Mouse (Mus musculus): ENCODE data around the gene Slc17a8. TPM values are rescaled to one million over a fixed set of nuclear protein-coding genes. Genes with fewer than 3 reads are reported as not detected.

Slc17a8 gene
- polyA plus RNA-seq, 1 experiment from 2014 or later: 0.10 TPM

DNA sequence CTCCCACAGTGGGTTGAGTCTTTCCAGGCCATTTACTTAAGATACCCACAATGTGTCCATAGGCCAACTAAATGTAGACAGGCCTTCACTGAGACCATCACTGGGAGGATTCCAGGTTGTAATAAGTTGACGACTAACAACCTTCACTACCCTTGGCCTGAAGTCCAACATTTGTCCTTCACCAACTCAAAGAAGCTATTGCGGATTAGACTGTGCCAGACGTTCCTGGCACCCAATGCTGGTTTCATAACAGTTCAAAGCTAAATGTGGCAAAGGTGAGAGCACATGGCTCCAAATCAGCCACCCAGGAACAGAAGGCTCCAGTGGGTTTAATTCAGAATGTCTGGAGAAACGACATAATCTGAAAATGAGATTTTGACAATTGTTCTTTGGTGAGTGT is 12.1 kb upstream of the Slc17a8 start:
- Histone ChIP-seq H3K9me3 (no peaks in the 10 kb centered on the region), H3K4me2 (replicated peaks) (no peak overlapping the region), H3K27ac (no peak overlapping the region), H3K27me3 (no peaks in the 10 kb centered on the region), H3K4me3 (no peak overlapping the region), H3K4me1 (no peaks in the 10 kb centered on the region), H3K9ac (no peak overlapping the region), H3K36me3 (no peaks in the 10 kb centered on the region)
- 86% methylated on average over 4 of the region's 4 CpGs for WGBS
- ATAC-seq (ENCODE audit: insufficient number of reproducible peaks, insufficient read depth, low FRiP score, low TSS enrichment): no peak

GRCm38 (mm10) chr10:89631831-89632230 is 10.8 kb upstream of the Slc17a8 start:
- WGBS: 64% methylated on average over 5 of the region's 5 CpGs
- Histone ChIP-seq H3K4me1 (no peaks in the 10 kb centered on the region), H3K27me3 (no peaks in the 10 kb centered on the region), H3K9me3 (no peaks in the 10 kb centered on the region), H3K27ac (no peak overlapping the region), H3K4me2 (replicated peaks) (no peak overlapping the region), H3K9ac (no peak overlapping the region), H3K4me3 (no peak overlapping the region), H3K36me3 (no peaks in the 10 kb centered on the region)
- ATAC-seq (ENCODE audit: insufficient number of reproducible peaks, insufficient read depth, low FRiP score, low TSS enrichment): no peak

- H3K36me3 ChIP-seq: no peaks in the 10 kb centered on the region
- H3K27me3 ChIP-seq: no peaks in the 10 kb centered on the region
- H3K4me3 ChIP-seq: no peak overlapping the region
- H3K4me1 ChIP-seq: no peaks in the 10 kb centered on the region
- H3K9me3 ChIP-seq: no peaks in the 10 kb centered on the region
- WGBS: 100% methylated on average over 1 of the region's 1 CpGs
- no peak overlapping the region for H3K9ac ChIP-seq
- no peak overlapping the region for H3K4me2 ChIP-seq (replicated peaks)
- H3K27ac ChIP-seq: no peak overlapping the region
- ATAC-seq (ENCODE audit: insufficient number of reproducible peaks, insufficient read depth, low FRiP score, low TSS enrichment): no peak
These were observed 9.5 kb upstream of the Slc17a8 start for GRCm38 (mm10) chr10:89630564-89630963.

- WGBS: 30% methylated on average over 3 of the region's 3 CpGs
These were observed 9.0 kb upstream of the Slc17a8 start for GRCm38 (mm10) chr10:89630052-89630451.

GRCm38 (mm10) chr10:89626714-89627113 is 5.7 kb upstream of the Slc17a8 start:
- Histone ChIP-seq H3K9ac (no peak overlapping the region), H3K4me3 (no peak overlapping the region), H3K27me3 (no peaks in the 10 kb centered on the region), H3K27ac (no peak overlapping the region), H3K4me2 (replicated peaks) (no peak overlapping the region), H3K36me3 (no peaks in the 10 kb centered on the region), H3K4me1 (no peaks in the 10 kb centered on the region), H3K9me3 (no peaks in the 10 kb centered on the region)
- WGBS: 85% methylated on average over 2 of the region's 2 CpGs
- ATAC-seq (ENCODE audit: insufficient number of reproducible peaks, insufficient read depth, low FRiP score, low TSS enrichment): no peak

More at GRCm38 (mm10) chr10:89630052-89630451, 9.0 kb upstream of the Slc17a8 start:
- no peak overlapping the region for H3K27ac ChIP-seq
- no peak overlapping the region for H3K9ac ChIP-seq
- no peaks in the 10 kb centered on the region for H3K27me3 ChIP-seq
- no peak overlapping the region for H3K4me3 ChIP-seq
- no peak for ATAC-seq (ENCODE audit: insufficient number of reproducible peaks, insufficient read depth, low FRiP score, low TSS enrichment)
- H3K4me1 ChIP-seq: no peaks in the 10 kb centered on the region
- no peak overlapping the region for H3K4me2 ChIP-seq (replicated peaks)
- no peaks in the 10 kb centered on the region for H3K36me3 ChIP-seq
- no peaks in the 10 kb centered on the region for H3K9me3 ChIP-seq

DNA sequence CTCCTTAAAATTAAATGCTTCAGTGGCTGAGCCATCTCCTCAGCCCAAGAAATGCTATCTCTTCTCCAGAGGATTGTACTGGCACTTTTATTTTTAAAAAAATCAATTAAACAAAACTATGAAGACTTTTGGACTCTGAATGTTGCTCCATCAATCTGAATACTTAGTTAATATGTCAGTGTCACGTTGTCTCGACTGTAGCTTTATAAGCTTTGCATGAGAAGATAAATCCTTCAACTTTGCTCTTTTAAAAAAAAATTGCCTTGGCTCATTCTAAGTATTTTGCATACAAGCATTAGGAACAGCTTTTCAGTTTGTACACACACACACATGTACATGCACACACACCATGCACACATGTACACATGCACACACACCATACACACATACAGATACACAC is 3.1 kb upstream of the Slc17a8 start:
- 93% methylated on average over 2 of the region's 2 CpGs for WGBS
- Histone ChIP-seq H3K36me3 (no peaks in the 10 kb centered on the region), H3K27ac (no peak overlapping the region), H3K4me3 (no peak overlapping the region), H3K9me3 (no peaks in the 10 kb centered on the region), H3K9ac (no peak overlapping the region), H3K4me2 (replicated peaks) (no peak overlapping the region), H3K27me3 (no peaks in the 10 kb centered on the region), H3K4me1 (no peaks in the 10 kb centered on the region)
- no peak for ATAC-seq (ENCODE audit: insufficient number of reproducible peaks, insufficient read depth, low FRiP score, low TSS enrichment)

GRCm38 (mm10) chr10:89599311-89599710 is 21.7 kb downstream of the Slc17a8 start:
- ATAC-seq (ENCODE audit: insufficient number of reproducible peaks, insufficient read depth, low FRiP score, low TSS enrichment): no peak
- no peak overlapping the region for H3K4me3 ChIP-seq
- H3K36me3 ChIP-seq: no peaks in the 10 kb centered on the region
- no peaks in the 10 kb centered on the region for H3K27me3 ChIP-seq
- no peak overlapping the region for H3K27ac ChIP-seq
- H3K9me3 ChIP-seq: no peaks in the 10 kb centered on the region
- no peaks in the 10 kb centered on the region for H3K4me1 ChIP-seq
- WGBS: 76% methylated on average over 5 of the region's 5 CpGs
- H3K4me2 ChIP-seq (replicated peaks): no peak overlapping the region
- H3K9ac ChIP-seq: no peak overlapping the region

- Histone ChIP-seq H3K27ac (no peak overlapping the region), H3K4me1 (no peaks in the 10 kb centered on the region), H3K4me2 (replicated peaks) (no peak overlapping the region), H3K9ac (no peak overlapping the region), H3K4me3 (no peak overlapping the region), H3K27me3 (no peaks in the 10 kb centered on the region), H3K36me3 (no peaks in the 10 kb centered on the region), H3K9me3 (no peaks in the 10 kb centered on the region)
- 90% methylated on average over 4 of the region's 4 CpGs for WGBS
- no peak for ATAC-seq (ENCODE audit: insufficient number of reproducible peaks, insufficient read depth, low FRiP score, low TSS enrichment)
These were observed 23.8 kb downstream of the Slc17a8 start for GRCm38 (mm10) chr10:89597275-89597674.

GRCm38 (mm10) chr10:89595935-89596334 is 25.1 kb downstream of the Slc17a8 start:
- no peak for ATAC-seq (ENCODE audit: insufficient number of reproducible peaks, insufficient read depth, low FRiP score, low TSS enrichment)
- H3K4me3 ChIP-seq: no peak overlapping the region
- no peak overlapping the region for H3K9ac ChIP-seq
- H3K36me3 ChIP-seq: no peaks in the 10 kb centered on the region
- no peaks in the 10 kb centered on the region for H3K27me3 ChIP-seq
- no peaks in the 10 kb centered on the region for H3K4me1 ChIP-seq
- no peak overlapping the region for H3K4me2 ChIP-seq (replicated peaks)
- no peak overlapping the region for H3K27ac ChIP-seq
- 84% methylated on average over 5 of the region's 5 CpGs for WGBS
- no peaks in the 10 kb centered on the region for H3K9me3 ChIP-seq

GRCm38 (mm10) chr10:89595514-89595913 is 25.5 kb downstream of the Slc17a8 start:
- Histone ChIP-seq H3K4me3 (no peak overlapping the region), H3K36me3 (no peaks in the 10 kb centered on the region), H3K4me1 (no peaks in the 10 kb centered on the region), H3K27ac (no peak overlapping the region), H3K9me3 (no peaks in the 10 kb centered on the region), H3K4me2 (replicated peaks) (no peak overlapping the region), H3K27me3 (no peaks in the 10 kb centered on the region), H3K9ac (no peak overlapping the region)
- WGBS: 78% methylated on average over 1 of the region's 1 CpGs
- no peak for ATAC-seq (ENCODE audit: insufficient number of reproducible peaks, insufficient read depth, low FRiP score, low TSS enrichment)

GRCm38 (mm10) chr10:89594309-89594708 is 26.7 kb downstream of the Slc17a8 start:
- H3K4me1 ChIP-seq: no peaks in the 10 kb centered on the region
- no peaks in the 10 kb centered on the region for H3K36me3 ChIP-seq
- H3K4me3 ChIP-seq: no peak overlapping the region
- no peaks in the 10 kb centered on the region for H3K9me3 ChIP-seq
- H3K9ac ChIP-seq: no peak overlapping the region
- H3K27me3 ChIP-seq: no peaks in the 10 kb centered on the region
- WGBS: 86% methylated on average over 4 of the region's 4 CpGs
- ATAC-seq (ENCODE audit: insufficient number of reproducible peaks, insufficient read depth, low FRiP score, low TSS enrichment): no peak
- no peak overlapping the region for H3K4me2 ChIP-seq (replicated peaks)
- H3K27ac ChIP-seq: no peak overlapping the region

GRCm38 (mm10) chr10:89592797-89593196 is 28.3 kb downstream of the Slc17a8 start:
- H3K9me3 ChIP-seq: no peaks in the 10 kb centered on the region
- no peak overlapping the region for H3K9ac ChIP-seq
- ATAC-seq (ENCODE audit: insufficient number of reproducible peaks, insufficient read depth, low FRiP score, low TSS enrichment): no peak
- 67% methylated on average over 4 of the region's 4 CpGs for WGBS
- no peaks in the 10 kb centered on the region for H3K4me1 ChIP-seq
- H3K27ac ChIP-seq: no peak overlapping the region
- H3K4me2 ChIP-seq (replicated peaks): no peak overlapping the region
- H3K27me3 ChIP-seq: no peaks in the 10 kb centered on the region
- H3K4me3 ChIP-seq: no peak overlapping the region
- H3K36me3 ChIP-seq: no peaks in the 10 kb centered on the region

DNA sequence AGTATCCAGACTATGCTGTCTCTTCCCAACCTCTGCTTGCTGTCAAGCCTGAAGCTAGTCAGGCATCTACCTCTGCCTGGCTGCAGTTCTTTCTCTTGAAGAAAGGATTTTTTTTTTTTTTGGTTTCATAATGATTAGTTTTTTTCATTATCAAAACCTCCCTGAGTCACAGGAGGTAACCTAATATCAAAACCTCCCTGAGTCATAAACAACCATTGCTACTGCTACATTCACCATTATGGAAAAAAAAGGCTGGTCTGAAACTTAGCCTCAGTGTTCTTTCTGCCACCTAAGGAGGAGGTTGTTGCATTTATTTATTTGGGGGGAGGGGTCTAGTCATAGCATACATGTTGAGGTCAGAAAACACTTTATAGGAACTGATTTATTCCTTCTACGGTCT is 31.2 kb downstream of the Slc17a8 start:
- no peak for ATAC-seq (ENCODE audit: insufficient number of reproducible peaks, insufficient read depth, low FRiP score, low TSS enrichment)

More for the DNA sequence above, 31.2 kb downstream of the Slc17a8 start:
- no peak overlapping the region for H3K4me2 ChIP-seq (replicated peaks)
- H3K36me3 ChIP-seq: no peaks in the 10 kb centered on the region
- no peaks in the 10 kb centered on the region for H3K9me3 ChIP-seq
- H3K27ac ChIP-seq: no peak overlapping the region
- no peaks in the 10 kb centered on the region for H3K4me1 ChIP-seq
- H3K9ac ChIP-seq: no peak overlapping the region
- H3K4me3 ChIP-seq: no peak overlapping the region
- WGBS: 89% methylated on average over 1 of the region's 1 CpGs
- H3K27me3 ChIP-seq: no peaks in the 10 kb centered on the region

Measured in embryonic facial prominence, embryonic 12.5 days (tissue).